Mouse (Mus musculus) myocyte (in vitro differentiated cells): ENCODE measurements around the gene Mettl18.

Experiments
- CEBPB ChIP-seq: IDR thresholded peaks from 2 replicates; pipeline ENCODE4 v1.6.1; 2011; ENCODE audit warnings: mild to moderate bottlenecking, moderate library complexity; ENCODE audit not compliant: poor library complexity, insufficient read depth, severe bottlenecking
- E2F4 ChIP-seq: IDR thresholded peaks from one replicate; pipeline ENCODE4 v1.6.1; 2011; ENCODE audit warnings: mild to moderate bottlenecking, control low read depth, moderate library complexity; ENCODE audit not compliant: insufficient read depth
- MAX ChIP-seq: IDR thresholded peaks from one replicate; pipeline ENCODE4 v1.6.1; 2011; ENCODE audit warnings: low read depth, mild to moderate bottlenecking, control low read depth
- MYOG ChIP-seq, 3 experiments: IDR thresholded peaks; one replicate each; pipeline ENCODE4 v1.6.1; 2011; ENCODE audit warnings: control low read depth in 2 of 3, low read depth in 2 of 3, mild to moderate bottlenecking in 2 of 3; ENCODE audit not compliant: insufficient read length in 2 of 3, control insufficient read depth in 1 of 3, insufficient read depth in 1 of 3
- POLR2A ChIP-seq: IDR thresholded peaks from one replicate; pipeline ENCODE4 v1.6.1; 2011; ENCODE audit warnings: low read depth, mild to moderate bottlenecking, control low read depth, moderate library complexity; ENCODE audit not compliant: insufficient read length
- POLR2AphosphoS2 ChIP-seq: IDR thresholded peaks from one replicate; pipeline ENCODE4 v1.6.1; 2011; ENCODE audit warnings: low read depth, control low read depth; ENCODE audit not compliant: insufficient read length
- REST ChIP-seq: IDR thresholded peaks from one replicate; pipeline ENCODE4 v1.6.1; 2011; ENCODE audit warnings: mild to moderate bottlenecking, control low read depth, moderate library complexity; ENCODE audit not compliant: insufficient read depth, insufficient read length
- USF1 ChIP-seq: IDR thresholded peaks from one replicate; pipeline ENCODE4 v1.6.1; 2011; ENCODE audit warnings: low read depth, mild to moderate bottlenecking, control low read depth, moderate library complexity

DNA sequence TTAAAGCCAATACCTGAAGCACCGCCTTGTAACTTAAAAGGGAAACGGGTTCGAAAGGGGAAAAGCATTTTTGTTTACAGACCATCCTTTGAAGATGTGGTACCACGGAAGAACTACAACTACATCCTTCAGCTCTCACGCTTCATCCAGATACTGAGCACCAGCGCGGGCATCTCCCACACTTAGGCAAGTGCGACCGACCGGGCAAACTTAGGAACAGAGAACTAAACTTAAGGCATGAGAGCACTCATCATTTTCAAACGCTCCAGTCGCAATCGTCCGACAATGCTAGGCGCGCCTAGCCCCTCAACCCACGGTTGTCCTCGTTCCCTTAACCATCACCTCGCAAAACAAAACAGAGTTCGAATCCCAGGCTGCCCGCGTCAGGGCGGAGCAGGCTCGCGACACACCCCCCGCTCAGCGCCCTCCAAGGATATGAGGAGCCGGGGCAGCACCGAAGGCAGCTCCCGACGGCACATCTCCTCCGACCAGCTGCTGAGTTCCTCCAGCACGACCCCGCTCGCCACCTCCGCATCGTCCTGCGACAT is 442 bp upstream of the Mettl18 start:
- TF ChIP-seq POLR2A, result no peak
- no peak for TF ChIP-seq MYOG (IDR thresholded peaks at IDR 0.05; ENCODE audit: control insufficient read depth in 1 of 3, insufficient read depth in 1 of 3, insufficient read length in 2 of 3, low read depth in 2 of 3)
- TF ChIP-seq MAX, result no peak
- no peak for TF ChIP-seq USF1
- no peak for TF ChIP-seq E2F4
- no peak for TF ChIP-seq POLR2AphosphoS2
- no peak for TF ChIP-seq CEBPB
- TF ChIP-seq REST, result no peak
